Mouse (Mus musculus): ENCODE measurements around the gene Cd6.

Gene Cd6

DNA sequence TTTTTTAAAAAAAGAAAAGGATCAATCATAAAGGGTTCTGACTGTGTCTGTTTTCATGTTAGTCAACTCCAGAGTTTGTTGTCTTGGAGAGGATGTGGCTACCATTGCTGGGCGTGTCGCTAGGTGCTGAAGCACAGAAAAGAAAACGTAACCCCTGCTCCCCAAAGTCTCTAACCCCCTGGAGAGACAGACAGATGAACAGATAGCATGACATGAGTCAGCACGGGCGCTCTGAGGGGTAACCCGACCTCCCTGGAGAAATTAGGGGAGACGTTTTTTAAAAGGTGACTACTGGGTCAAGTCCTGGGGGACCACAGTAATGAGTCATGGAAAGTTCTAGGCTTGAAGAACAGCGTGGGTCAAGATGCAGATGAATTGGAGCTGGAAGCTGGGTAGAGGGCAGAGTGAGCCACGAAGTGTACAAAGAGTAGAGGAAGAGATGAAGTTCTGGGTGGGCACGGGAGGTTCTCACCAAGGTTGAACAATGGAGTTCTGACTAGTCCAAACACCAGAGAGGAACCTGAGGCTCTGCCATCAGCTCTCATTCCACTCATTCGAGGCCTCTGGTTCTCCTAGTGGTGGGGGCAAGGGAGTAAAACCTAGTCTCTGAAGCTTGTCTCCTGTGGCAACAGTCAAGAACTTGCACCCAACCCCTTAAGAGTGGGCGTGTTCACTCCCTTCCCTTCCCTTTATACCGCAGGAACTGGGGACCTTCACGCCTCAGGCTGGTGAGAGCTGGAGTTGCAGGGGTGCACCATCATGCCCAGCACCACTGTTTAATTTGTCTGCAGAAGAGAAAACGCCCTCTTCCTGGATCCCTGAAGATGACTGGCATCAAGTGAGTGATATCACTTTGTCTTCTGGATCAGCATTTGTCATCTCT is 9.4 kb upstream of the Cd6 start, which contains the start of gene Slc15a3:
TSS of gene Slc15a3 (plus strand) at position 718 of the 883 bp plus-strand sequence.
- peak; percentile 56 for DNase-seq (ENCODE audit: low read depth)

DNA sequence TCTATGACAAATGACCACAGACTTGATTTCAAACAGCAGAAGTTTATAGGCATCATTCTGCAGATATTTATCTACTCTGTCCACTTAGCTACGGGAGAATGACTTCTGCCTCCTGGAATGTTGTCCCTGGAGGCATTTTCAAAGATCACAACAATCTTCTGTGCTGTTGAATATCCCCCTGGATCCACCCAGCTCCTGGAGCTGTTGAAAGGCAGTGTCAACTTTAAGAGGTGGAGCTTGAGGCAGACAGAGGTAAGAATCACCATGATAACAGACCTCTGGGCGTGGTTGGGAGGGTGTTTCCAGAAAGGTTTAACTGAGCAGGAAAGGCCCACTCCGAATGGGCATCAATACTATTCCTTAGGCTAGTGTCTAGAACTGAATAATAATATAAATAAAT is 5.8 kb upstream of the Cd6 start:
- DNase-seq (ENCODE audit: low read depth) = no peak

DNA sequence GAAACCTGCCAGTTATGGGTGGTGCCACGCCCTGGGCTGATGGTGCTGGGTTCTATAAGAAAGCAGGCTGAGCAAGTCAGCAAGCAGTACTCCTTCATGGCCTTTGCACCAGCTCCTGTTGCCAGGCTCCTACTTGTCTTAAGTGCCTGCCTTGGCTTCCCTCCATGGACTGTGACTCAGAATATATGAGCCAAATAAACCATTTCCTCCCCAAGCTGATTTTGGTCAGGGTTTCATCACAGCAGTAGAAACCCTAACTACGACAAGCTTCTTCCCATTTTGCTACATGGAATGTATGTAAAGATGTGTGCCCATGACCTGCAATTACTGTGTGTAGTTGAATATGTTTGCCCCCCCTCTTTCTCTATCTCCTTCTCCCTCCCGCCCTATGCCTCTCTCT is 3.8 kb upstream of the Cd6 start:
- peak; percentile 87 for DNase-seq (ENCODE audit: low read depth)

GRCm38 (mm10) chr19:10832030-10832429 is 2.2 kb upstream of the Cd6 start:
- no peak for DNase-seq (ENCODE audit: low read depth)

DNA sequence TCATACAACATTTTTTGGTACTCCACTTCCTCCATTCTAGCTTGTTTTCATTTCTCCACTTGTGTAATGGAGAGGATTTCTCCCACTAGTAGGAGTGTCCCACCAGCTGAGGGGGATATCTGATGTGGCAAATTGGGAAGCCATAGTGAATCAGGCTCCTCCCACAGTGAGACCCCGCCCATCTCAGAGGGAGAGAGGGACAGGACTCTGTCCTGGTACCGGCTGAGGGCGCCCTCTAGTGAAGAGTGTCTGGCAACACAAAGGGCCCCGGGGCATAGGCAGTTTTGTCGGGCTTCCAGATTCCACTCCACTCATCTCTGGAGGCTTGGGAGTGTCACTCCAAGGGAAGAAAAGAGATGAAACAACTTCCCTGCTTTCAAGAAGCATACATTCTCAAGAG is 1.6 kb upstream of the Cd6 start:
- DNase-seq (ENCODE audit: low read depth) = peak; percentile 76

DNA sequence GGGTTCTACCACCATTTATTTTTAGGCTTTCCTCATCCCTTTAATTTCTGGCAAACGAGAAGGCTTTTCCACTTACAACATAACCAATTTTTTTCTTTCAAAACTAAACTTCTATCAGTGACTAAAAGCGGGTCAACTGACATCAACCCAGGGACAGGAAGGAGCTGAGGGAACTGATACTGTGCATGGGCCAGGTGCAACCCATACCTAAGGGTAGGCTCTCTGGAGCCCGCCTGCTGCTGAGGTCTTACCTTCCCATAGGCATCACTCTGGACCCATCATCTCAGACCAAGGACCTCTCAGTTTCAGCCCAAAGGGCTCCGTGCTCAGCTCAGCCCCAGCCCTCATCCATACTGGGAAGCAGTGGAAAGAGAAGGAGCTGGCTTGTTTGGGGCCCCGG is 1.5 kb downstream of the Cd6 start:
- DNase-seq (ENCODE audit: low read depth) = no peak

DNA sequence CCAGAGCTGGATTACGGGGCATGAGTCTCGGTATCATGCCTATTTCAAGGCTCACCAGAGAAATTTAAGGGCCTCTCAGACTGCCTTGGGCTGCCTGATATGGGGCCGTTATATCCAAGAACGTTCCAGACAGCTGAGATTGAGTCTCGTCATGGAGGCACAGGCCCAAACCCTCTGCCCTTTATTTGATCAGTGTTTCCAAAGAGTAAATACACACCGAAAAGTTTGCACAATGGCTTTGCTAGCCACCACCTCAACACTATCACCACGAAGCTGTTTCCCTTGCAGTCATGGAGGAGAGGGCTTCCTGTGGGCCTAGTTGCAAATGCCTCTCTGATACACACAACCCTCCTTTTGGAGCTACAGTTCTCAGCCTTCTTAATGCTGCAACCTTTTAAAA is 5.8 kb downstream of the Cd6 start:
- no peak for DNase-seq (ENCODE audit: low read depth)

DNA sequence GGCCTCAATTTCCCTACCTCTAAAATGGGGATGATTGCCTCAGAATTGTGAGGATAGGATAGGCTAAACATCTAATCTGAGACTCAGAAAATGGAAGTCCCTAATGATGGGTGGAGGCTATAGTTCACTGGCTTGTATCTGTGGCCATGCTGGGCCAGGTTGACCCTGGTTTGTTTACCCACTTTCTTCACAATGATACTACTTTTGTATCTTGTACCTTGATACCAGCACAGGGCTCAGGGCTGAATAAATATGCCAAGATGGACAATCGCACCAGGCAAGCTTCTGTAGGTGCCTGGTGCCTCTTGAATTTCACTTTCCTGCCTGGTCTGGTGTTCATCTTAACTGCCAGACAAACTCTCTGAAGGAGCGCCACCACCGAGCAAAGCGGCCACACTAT is 7.3 kb downstream of the Cd6 start:
- no peak for DNase-seq (ENCODE audit: low read depth)

- DNase-seq (ENCODE audit: low read depth) = no peak
Observed at GRCm38 (mm10) chr19:10821319-10821718, 8.5 kb downstream of the Cd6 start.

DNA sequence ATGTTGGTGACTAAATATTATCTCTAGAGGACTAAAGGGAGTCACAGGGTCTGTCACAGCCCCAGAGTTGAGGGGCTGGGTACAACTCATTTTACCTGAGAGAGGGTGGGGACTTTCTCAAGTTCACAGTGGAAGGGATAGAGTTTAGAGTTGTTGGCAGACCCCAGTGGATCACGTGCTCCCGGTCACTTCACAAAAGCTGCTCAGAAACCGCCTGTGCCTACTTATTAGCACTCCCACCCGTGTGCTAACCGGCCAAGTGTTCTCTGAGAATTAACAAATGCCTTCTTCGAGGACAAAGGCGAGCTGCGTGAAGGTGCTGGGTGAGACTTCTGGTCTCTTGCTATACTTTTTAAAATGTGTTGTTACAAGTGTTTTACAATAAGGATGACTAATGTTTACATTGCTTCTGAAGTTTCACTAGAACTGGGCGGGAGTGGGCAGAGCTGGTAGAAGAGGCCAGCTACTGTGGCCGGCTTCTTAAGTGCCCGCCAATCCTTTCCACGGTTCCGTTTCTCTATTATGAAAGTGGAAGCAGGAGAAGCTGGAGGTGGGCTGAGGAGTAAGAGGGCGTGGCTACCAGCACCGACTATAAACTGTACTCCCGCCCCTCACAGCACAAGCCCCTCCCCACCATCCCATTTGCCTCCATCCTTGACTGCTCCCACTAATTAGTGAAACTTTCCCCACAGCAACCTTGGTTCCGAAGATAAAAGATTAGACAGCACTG is 11.5 kb downstream of the Cd6 start:
- DNase-seq (ENCODE audit: low read depth) = peak; percentile 21

GRCm38 (mm10) chr19:10816462-10816861 is 13.4 kb downstream of the Cd6 start:
- DNase-seq (ENCODE audit: low read depth) = no peak

GRCm38 (mm10) chr19:10815871-10816270 is 14.0 kb downstream of the Cd6 start:
- no peak for DNase-seq (ENCODE audit: low read depth)

- no peak for DNase-seq (ENCODE audit: low read depth)
Observed at GRCm38 (mm10) chr19:10813905-10814304, 16.0 kb downstream of the Cd6 start.

- DNase-seq (ENCODE audit: low read depth) = no peak
Observed at GRCm38 (mm10) chr19:10813039-10813438, 16.8 kb downstream of the Cd6 start.

DNA sequence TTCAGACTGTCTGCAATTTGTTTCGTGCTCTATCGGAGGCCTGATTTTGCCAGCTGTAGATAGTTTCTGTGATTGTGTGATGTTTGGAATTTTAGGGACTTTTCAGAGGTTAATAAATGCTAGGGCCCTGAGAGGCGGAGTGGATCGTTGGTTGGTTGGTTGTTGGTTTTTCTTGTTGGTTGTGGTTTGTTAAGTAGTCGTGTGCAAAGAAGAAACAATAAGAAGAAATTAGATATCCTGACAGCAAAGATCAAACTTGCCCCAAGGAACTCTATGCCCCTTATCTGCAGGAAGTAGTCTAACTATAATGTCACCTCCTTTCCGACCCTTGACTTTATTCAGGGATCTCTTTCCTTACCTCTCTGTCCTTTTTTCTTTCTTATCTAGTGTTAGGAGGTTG is 18.4 kb downstream of the Cd6 start:
- DNase-seq (ENCODE audit: low read depth) = no peak

DNA sequence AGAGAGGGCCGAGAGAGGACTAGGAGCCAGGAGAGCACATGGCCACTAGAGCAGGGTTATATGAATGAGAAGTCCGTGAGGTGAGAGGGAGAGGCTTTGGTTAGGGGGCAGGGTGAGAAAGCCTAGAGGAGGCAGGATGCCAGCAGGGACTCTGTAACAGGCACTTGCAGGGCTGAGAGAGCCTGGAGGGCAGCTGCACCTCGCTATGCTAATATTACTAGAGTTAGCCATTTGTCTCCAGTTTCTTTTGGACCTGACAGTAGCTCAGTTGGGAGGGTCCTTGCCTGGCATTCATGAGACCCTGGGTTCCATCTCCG is 19.7 kb downstream of the Cd6 start:
- no peak for DNase-seq (ENCODE audit: low read depth)

DNA sequence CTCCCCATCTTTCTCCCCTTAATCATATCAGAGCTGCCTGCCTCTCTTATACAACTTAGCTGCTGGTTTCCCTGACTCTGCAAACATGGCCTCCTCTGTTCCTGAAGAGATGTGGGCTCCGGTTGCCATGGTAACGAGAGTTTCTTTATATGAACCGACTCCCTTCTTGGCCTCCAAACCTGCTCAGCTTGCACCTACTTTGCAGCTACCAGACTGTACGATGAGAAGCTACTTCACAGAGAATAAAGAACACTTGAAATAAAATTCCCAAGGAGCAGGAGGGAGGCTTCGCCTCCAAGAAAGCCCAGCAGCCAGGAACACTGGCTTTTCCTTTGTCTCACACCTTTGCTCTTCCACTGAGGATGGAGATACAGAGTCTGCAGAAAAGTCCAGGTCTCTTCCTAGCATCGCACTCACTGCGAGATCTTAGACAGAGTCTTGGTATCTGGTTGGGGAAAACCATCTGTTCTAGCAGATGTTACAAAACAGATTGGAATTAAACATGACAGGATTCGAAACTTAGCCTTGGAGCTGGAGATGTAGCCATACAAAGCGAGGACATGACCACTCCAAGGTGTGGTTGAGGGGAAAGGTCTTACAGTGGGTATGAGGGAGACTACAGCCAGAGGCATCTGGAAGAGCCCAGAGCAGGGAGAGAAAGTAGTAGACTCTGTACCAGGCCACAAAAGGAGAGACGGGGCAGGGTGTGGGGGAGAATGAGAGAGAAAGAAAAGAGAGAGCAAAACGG is 20.3 kb downstream of the Cd6 start:
- DNase-seq (ENCODE audit: low read depth) = peak; percentile 31

DNA sequence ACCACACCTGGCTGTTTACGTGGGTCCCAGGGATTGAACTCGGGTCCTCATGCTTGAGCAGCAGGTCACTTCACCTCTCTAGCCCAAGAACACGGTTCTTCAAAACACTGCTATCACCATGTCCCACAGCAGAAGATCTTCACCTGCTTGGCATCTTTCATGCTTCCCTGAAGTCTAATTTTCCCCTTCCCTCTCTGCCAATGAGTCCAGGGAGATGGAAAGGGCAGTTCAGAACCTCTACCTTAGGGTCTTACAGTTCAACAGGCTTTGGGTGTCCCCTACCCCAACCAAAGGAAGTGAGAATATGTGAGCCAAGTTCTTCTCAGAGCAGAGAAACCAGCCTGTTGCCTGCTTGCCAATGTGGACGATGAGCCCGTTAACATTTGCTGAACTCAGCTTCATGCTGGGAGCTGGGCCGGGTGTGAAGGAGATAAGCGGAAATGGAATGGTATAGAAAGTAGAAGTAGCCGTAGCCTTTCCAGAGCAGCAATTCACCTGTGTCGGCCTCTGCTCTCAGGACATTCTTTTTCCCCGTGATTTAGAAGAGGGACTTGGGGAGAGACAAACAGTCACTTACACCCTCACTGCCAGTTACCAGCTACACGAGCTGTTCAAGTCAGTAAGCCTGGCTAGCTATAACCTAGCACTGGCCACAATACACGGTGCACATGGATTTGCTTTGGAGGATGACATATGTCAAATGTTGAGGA is 21.2 kb downstream of the Cd6 start:
- no peak for DNase-seq (ENCODE audit: low read depth)

GRCm38 (mm10) chr19:10805661-10806285 is 24.1 kb downstream of the Cd6 start:
- DNase-seq (ENCODE audit: low read depth) = no peak

DNA sequence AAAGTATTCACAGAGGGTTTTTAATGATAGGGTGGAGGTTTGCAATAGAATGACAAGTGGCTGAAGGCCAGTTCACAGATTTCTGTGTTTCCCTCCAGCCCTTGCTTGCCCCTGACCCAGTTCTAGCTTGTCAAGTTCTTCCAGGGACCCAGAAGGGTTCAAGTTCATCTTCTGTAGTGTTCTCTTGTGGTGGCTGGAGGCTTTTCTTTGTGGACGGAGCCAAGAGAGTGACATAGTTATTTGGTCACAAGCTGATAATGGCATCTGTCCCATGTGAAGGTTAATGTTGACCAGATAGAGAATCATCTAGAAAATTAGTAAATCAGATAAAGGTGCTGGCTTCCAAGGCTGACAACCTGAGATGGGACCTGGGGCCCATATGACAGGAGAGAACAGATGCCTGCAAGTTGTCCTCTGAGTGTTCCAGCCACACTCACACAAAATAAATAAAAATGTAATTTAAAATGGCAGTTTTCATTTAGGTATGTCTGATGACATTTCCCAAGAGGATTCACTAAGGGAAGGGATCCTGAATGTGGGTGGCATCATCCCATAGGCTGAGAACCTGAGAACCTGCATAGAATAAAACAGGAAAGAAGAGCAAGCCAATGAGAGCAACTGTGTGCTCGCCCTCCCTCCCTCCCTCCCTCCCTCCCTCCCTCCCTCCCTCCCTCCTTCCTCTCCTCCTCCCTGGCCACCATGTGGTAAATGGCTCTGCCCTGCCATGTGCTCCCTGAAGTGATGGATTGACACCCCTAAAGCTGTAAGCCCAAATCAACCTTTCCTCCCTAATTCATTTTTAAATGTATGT is 24.8 kb downstream of the Cd6 start:
- DNase-seq (ENCODE audit: low read depth) = no peak

DNA sequence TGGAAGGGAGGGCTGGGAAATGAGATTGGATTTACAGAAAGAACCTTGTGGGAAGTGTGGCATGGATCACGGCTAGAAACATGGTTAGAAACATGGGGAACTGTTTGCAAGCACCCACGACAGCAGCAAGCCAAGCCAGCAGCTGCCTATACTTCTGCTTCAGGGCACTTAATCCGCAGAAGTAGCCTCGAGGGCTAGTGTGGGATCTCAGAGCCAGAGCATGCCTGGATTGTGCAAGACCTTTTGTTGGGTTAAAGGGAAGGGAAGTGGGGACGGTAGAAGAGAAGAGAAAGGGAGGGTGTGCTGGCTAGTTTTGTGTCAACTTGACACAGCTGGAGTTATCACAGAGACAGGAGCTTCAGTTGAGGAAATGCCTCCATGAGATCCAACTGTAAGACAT is 26.1 kb downstream of the Cd6 start:
- peak; percentile 36 for DNase-seq (ENCODE audit: low read depth)
